Mouse (Mus musculus): ENCODE measurements at regions not wholly inside any gene's neighbourhood (a gene's known extent, or its start where the extent isn't known, plus 50 kb on each side); places are given as distances from the start of the nearest gene placed in this dataset.

DNA sequence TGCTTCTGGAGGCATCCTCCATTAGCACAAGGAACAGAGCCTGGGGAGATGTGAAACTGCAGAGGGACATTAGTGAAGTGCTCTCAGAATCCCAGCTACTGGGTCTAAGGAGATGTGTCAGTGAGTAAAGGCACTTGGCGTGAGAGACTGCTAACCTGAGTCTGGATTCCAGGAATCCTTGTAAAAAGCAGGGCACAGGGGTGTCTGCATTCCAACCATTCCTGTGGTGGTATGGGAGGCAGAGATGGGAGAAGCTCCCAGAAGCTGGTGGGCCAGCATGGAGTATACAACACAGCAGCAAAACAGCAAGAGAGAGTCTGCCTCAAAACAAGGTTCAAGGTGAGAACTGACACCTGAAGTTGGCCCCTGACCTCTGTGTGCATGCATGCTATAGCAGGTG is 118.9 kb downstream of the Mid1ip1 start:
- TF ChIP-seq CHD2 (IDR thresholded peaks at IDR 0.05; ENCODE audit: low read length) = no peak
- no peak for TF ChIP-seq MYC (IDR thresholded peaks at IDR 0.05; ENCODE audit: low read depth, low read length)
- TF ChIP-seq IRF4 (IDR thresholded peaks at IDR 0.05; ENCODE audit: low read depth, low read length) = no peak
- TF ChIP-seq POLR2A (IDR thresholded peaks at IDR 0.05; ENCODE audit: low read depth, low read length) = no peak
- no peak for TF ChIP-seq ZC3H11A (IDR thresholded peaks at IDR 0.05; ENCODE audit: low read depth, low read length)
- TF ChIP-seq ZNF384 (IDR thresholded peaks at IDR 0.05; ENCODE audit: low read depth, low read length) = no peak
- no peak for TF ChIP-seq MXI1 (IDR thresholded peaks at IDR 0.05; ENCODE audit: low read depth, low read length)
- no peak for TF ChIP-seq JUN (IDR thresholded peaks at IDR 0.05; ENCODE audit: insufficient read depth, low read depth, low read length)
- TF ChIP-seq NRF1 (IDR thresholded peaks at IDR 0.05; ENCODE audit: low read depth, low read length) = no peak
- no peak for TF ChIP-seq RCOR1 (conservative IDR thresholded peaks at IDR 0.05; ENCODE audit: low read depth, low read length)
- no peaks in the 10 kb centered on the region for H3K9me3 ChIP-seq (replicated peaks; ENCODE audit: low read length)
- H3K27me3 ChIP-seq (replicated peaks) = no peaks in the 10 kb centered on the region
- H3K27ac ChIP-seq (ENCODE audit: insufficient read depth, low read depth) = no peak overlapping the region
- H3K79me2 ChIP-seq (replicated peaks; ENCODE audit: control insufficient read depth, extremely low read depth, insufficient read depth, poor library complexity, severe bottlenecking) = no peaks in the 10 kb centered on the region
- H3K4me3 ChIP-seq (replicated peaks in 1 of 3; ENCODE audit: low read depth in 2 of 3, low read length in 2 of 3, poor library complexity in 1 of 3) = no peak overlapping the region
- H3K4me2 ChIP-seq (ENCODE audit: insufficient read depth, low read depth, poor library complexity, severe bottlenecking) = no peak overlapping the region
- in situ Hi-C loops (cut with MboI; ENCODE audit: low pct_ligation_motif_present, low pct_unique_long_range_greater_than_20kb, low sequenced_read_pairs) = no loop called here
- no peak overlapping the region for H3K9ac ChIP-seq (ENCODE audit: insufficient read depth, low read depth)
- dilution Hi-C loops (cut with MboI; ENCODE audit: extremely low pct_ligation_motif_present, extremely low pct_unique_long_range_greater_than_20kb, low sequenced_read_pairs) = no loop called here
- no peak for DNase-seq (ENCODE audit: extremely low read depth)
- H3K4me1 ChIP-seq (ENCODE audit: control insufficient read depth in 1 of 2, insufficient read depth in 2 of 2) = no peaks in the 10 kb centered on the region
- H3K36me3 ChIP-seq (replicated peaks in 1 of 2; ENCODE audit: control insufficient read depth in 1 of 2, insufficient read depth in 1 of 2, low read length in 1 of 2) = no peaks in the 10 kb centered on the region

DNA sequence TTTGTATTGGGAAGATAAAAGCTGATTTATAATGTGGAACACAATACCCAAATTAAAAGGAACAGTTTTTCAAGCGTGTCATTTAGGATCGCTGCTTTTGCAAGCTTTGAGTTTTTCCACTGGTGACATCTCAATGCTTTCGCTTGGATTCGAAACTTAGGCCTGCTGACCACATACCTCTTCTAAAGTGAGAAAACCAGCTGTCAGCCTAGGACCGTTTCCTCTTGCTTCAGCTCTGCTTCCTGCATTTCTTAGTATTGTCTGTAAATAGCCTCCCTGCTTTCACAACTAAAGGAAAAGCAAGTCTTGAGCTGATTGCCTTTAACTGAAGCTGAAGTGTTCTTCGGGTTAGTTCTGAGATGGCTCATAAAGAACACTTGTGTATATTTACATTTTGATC is 142.3 kb downstream of the Mid1ip1 start:
- in situ Hi-C loops (cut with MboI; ENCODE audit: low pct_ligation_motif_present, low pct_unique_long_range_greater_than_20kb, low sequenced_read_pairs) (no loop called here), dilution Hi-C loops (cut with MboI; ENCODE audit: extremely low pct_ligation_motif_present, extremely low pct_unique_long_range_greater_than_20kb, low sequenced_read_pairs) (no loop called here)
- Histone ChIP-seq H3K27ac (ENCODE audit: insufficient read depth, low read depth) (no peak overlapping the region), H3K27me3 (replicated peaks) (no peaks in the 10 kb centered on the region), H3K4me2 (ENCODE audit: insufficient read depth, low read depth, poor library complexity, severe bottlenecking) (no peak overlapping the region), H3K36me3 (replicated peaks in 1 of 2; ENCODE audit: control insufficient read depth in 1 of 2, insufficient read depth in 1 of 2, low read length in 1 of 2) (no peaks in the 10 kb centered on the region), H3K9ac (ENCODE audit: insufficient read depth, low read depth) (no peak overlapping the region), H3K4me1 (ENCODE audit: control insufficient read depth in 1 of 2, insufficient read depth in 2 of 2) (no peaks in the 10 kb centered on the region), H3K79me2 (replicated peaks; ENCODE audit: control insufficient read depth, extremely low read depth, insufficient read depth, poor library complexity, severe bottlenecking) (no peaks in the 10 kb centered on the region), H3K9me3 (replicated peaks; ENCODE audit: low read length) (no peaks in the 10 kb centered on the region), H3K4me3 (replicated peaks in 1 of 3; ENCODE audit: low read depth in 2 of 3, low read length in 2 of 3, poor library complexity in 1 of 3) (no peak overlapping the region)
- TF ChIP-seq POLR2AphosphoS2 (IDR thresholded peaks at IDR 0.05; ENCODE audit: low read depth, low read length) (no peak), MEF2A (IDR thresholded peaks at IDR 0.05; ENCODE audit: borderline replicate concordance, low read depth, low read length) (no peak), USF1 (IDR thresholded peaks at IDR 0.05; ENCODE audit: low read depth, low read length) (no peak), HCFC1 (IDR thresholded peaks at IDR 0.05; ENCODE audit: low read depth, low read length) (no peak), ZKSCAN1 (IDR thresholded peaks at IDR 0.05; ENCODE audit: borderline replicate concordance, low read depth, low read length) (no peak), MAFK (IDR thresholded peaks at IDR 0.05; ENCODE audit: insufficient replicate concordance, low read length) (no peak), ELF1 (IDR thresholded peaks at IDR 0.05; ENCODE audit: low read depth, low read length) (no peak), MYC (IDR thresholded peaks at IDR 0.05; ENCODE audit: low read depth, low read length) (no peak), PAX5 (IDR thresholded peaks at IDR 0.05; ENCODE audit: low read length) (no peak), SMC3 (IDR thresholded peaks at IDR 0.05; ENCODE audit: low read depth, low read length) (no peak), JUND (conservative IDR thresholded peaks at IDR 0.05; ENCODE audit: low read depth, low read length) (no peak), KAT2A (IDR thresholded peaks at IDR 0.05; ENCODE audit: insufficient replicate concordance, low read length) (no peak), GABPA (IDR thresholded peaks at IDR 0.05; ENCODE audit: insufficient replicate concordance, low read depth, low read length) (no peak), NELFE (IDR thresholded peaks at IDR 0.05; ENCODE audit: low read depth, low read length) (no peak), IRF4 (IDR thresholded peaks at IDR 0.05; ENCODE audit: low read depth, low read length) (no peak), E2F4 (IDR thresholded peaks at IDR 0.05; ENCODE audit: insufficient replicate concordance, low read depth, low read length) (no peak)
- no peak for DNase-seq (ENCODE audit: extremely low read depth)
